Mouse (Mus musculus) heart, postnatal 10 days (tissue): Measurements from ENCODE around the gene Dcakd. TPM values are rescaled to one million over a fixed set of nuclear protein-coding genes. Genes with fewer than 3 reads are reported as not detected.
"Not testable (repeated sequence)": the region's sequence is repeated elsewhere in the genome, so short reads cannot be mapped to it uniquely, and the experiment has no call there.

Source experiments
- DNase-seq, 2 experiments: peaks; one replicate each; pipeline ENCODE4 v3.0.0; 2021
- intact Hi-C: fragments of 180-260 bp; cut with DNase I; formaldehyde crosslinking; loops from one replicate; pipeline ENCODE4 v1.15.1; 2025
- total RNA-seq, 2 experiments: library from RNA; stranded (reverse); gene quantifications; 2 replicates each; pipeline ENCODE4 v1.2.3; 2021

Dcakd gene
- total RNA-seq, 2 experiments from 2014 or later, result 62.5 to 70.5 TPM

DNA sequence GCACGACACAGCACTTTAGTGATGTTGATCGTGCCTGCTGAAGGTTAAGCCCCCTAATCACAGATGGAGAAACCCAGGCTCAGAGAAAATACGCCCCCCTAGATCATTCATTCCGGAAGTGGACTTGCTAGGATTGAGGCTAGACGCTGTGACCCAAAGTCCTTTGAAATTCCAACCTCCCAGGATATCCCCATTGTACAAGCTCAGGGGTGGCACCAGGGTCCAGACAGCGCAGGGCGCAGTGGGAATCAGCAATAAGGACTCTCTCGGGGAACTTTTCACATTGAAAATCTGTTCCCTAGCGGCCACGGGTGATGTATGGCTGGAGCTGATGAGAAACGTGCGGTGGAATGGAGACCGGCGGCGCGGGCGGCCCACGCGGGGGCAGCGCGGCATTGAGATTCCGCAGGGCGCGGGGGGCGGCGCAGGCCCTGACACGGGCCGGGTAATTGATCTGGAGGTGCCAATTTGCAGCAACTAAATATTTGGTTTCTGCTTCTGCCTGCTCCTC, 38.4 kb downstream of the Dcakd start:
- intact Hi-C loops, result loop anchor here (5.0 kb wide), 1 partner anchor 42 kb away; the partner anchor contains the start of gene C1ql1
- no peak for DNase-seq

DNA sequence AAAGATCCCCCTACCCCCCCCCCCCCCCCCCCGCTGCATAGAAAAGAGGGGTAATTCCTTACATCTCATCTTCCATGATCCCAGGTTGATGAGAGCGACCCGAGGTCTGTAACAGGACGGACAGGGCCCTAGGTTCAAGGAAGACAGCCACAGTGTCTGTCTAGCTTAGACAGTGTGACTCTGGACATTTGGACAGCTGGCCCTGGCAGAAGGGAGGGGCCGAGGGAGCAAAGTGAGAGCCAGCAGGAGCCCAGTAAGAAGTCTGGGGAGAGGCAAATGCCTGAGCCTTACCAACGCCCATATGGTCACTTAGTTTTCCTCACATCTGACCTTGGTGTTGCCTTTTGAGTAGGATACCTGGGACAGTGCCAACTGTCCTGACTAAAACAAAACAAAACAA, 43.0 kb downstream of the Dcakd start:
- intact Hi-C loops, result no loop called here
- DNase-seq, result no peak

DNA sequence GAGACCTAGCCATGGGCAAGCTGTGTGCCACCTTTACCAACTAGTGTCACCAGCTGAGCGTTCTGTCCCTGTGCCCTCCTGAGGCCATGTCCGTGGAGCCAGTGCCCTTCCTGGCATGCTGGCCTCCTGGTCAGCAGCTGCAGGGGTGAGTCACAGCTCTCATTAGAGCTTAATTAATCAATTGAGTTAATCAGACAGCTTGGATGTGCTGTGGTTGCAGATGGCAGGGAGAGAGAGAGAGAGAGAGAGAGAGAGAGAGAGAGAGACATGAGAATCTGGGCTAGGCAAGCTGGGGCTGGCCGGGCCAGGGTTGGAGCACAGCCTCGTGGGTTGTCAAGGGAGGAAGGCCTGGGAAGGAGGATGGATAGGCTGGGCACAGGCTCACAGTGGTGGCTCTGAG, 43.5 kb downstream of the Dcakd start:
- no peak for DNase-seq
- intact Hi-C loops, result no loop called here

DNA sequence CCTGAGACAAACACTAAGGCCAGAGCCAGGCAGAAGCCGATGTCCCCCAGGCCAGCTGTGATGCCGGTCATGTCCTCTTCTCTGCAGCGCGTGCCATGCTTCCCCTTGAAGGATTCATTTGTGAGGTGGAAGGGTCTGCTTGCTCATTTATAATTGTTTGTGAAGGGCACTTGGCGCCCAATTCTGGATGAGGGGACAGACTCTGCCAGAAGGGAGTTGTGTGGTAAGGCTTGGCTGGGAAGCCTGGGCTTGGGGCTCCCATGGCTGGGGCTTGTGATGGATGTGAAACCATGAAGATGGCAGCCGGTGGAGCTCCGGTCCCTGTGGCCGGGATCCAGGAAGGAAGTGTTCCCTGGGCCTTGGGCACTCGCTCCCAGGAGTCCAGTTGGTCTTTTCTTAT, 44.0 kb downstream of the Dcakd start:
- intact Hi-C loops, result no loop called here

DNA sequence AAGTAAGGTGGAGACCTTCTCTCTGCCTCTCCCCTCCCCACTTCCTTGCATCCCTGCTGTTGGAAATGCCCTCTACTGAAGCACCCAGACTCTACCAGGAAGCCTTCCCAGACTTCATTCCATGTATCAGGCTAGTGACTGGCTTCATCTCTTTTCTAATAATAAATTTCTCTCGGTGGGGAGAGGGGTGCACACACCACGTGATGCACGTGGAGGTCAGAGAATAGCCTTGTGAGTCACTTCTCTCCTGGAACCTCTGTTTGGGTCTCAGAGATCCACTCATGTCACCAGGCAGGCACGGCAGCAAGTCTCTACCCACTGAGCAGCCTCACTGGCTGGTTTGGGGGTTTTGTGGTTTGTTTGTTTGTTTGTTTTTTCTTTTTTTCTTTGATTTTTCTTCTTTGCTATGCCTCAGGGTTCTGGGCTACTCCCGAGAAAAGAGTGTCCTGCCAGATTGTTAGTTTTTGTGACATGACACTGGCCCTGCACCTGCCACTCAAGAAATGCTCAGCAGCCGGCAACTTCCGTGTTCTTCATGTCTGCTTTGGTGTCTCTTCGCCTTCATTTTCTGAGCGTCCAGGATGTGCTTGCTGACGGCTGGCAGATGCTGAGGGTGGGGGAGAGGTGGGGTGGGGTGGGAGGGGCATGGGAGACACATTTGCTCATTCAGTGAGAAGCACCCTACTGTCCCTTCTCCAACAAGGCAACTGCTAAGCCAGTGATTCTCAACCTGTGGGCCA, 46.8 kb downstream of the Dcakd start:
- no peak for DNase-seq
- intact Hi-C loops, result no loop called here

More for the DNA sequence above, 44.0 kb downstream of the Dcakd start:
- no peak for DNase-seq

DNA sequence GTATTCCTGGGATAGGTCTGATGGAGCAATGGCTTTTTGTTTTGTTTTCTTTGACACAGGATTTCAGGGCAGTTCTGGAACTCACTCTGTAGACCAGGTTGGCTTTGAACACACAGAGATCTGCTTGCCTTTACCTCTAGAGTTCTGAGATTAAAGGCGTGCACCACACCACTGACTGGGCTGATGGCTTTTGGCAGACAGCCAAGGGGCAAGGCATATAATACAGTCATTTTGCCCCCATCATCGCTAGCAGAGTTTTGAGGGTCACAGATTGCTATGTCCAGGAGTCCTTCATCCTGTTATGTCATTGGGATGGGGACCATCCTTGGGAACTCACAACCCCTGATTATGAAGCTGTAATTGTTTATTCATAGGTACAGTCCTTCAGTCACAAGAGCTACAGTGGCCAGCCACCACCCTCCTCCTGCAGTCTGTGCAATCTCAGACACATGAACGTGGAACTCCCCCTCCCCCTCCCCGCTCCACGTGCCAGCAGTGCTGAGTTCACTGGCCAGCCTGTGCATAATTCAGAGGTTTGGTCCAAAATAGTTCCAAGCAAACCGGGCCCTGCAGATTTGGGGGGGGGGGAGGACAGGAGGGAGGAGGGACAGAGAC, 50.0 kb downstream of the Dcakd start:
- DNase-seq, result peak; percentile 75

DNA sequence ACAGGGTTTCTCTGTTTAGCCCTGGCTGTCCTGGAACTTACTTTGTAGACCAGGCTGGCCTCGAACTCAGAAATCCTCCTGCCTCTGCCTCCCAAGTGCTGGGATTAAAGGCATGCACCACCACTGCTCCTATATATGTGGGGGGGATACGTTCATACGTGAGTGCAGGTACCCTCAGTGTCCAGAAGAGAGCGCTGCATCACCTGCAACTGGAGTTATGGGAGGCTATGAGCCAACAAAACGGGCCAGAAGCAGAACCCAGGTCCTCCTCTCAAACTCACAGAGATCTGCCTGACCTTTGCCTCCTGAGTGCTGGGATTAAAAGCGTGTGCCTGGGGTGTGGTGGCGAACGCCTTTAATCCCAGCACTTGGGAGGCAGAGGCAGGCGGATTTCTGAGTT, 52.2 kb downstream of the Dcakd start:
- intact Hi-C loops, DNase-seq: not testable (repeated sequence)

More for the DNA sequence above, 50.0 kb downstream of the Dcakd start:
- intact Hi-C loops, result no loop called here

DNA sequence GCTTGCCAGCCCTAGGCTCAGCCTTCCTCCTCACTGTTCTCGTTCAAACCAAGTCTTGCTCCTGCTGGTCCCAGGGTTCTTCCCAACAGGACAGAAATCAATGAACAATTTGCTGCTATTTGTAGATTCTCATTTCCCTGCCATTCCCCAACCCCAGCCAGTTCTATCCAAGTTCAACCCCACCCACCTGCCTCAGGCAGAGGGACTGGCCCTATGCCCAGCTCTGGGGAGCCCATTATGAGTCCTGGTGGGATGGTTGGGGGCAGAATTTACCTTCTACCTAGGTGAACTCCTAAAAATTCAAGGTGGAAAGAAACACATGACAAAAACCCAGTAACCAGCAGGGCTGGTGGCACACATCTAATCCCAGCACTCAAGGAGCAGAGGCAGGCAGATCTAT, 55.8 kb downstream of the Dcakd start:
- intact Hi-C loops, result no loop called here
- no peak for DNase-seq

DNA sequence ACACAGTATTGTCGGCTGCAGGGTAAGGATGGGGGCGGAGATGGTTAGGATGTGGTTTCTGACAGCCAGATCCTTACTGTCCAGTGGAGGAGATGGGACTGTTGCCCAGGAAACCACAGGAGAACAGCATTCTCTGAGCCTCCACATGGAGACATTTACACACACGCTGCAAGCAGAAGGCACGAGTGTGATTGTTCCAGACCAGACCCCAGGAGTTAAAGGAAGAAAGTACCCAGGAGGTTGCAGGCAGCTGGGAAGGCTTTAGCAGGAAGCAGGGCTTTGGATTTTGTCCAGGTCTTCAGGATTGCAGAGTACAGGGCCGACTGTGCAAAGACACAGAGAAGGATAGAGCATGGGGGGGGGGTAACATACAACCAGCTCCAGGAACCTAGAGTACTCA, 56.5 kb downstream of the Dcakd start:
- intact Hi-C loops, result no loop called here
- no peak for DNase-seq

DNA sequence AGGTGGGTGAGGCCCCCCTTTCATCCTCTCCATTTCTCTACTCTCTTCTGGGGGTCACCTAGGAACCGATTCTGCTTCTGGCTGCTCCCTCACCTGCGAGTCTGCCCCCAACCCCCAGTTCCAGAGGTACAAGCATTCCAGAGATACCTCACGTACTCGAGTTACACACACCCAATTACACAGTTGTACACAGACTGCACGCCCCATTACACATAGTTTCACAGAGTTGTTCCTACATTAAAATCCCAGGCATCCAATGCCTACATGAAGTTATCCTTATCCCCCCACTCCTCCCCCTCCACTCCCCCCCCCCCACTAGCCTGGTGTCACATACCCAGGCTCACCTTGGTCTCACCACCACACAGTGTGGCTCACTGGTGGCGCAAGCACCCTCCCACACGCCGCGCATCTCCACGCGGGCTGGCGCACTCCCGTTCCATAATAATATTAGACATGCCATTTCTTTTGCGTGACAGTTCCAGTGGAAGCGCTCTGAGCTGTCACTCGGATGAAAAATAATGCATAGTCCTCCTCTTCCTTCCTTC, 63.5 kb downstream of the Dcakd start:
- intact Hi-C loops, result no loop called here
- no peak for DNase-seq

DNA sequence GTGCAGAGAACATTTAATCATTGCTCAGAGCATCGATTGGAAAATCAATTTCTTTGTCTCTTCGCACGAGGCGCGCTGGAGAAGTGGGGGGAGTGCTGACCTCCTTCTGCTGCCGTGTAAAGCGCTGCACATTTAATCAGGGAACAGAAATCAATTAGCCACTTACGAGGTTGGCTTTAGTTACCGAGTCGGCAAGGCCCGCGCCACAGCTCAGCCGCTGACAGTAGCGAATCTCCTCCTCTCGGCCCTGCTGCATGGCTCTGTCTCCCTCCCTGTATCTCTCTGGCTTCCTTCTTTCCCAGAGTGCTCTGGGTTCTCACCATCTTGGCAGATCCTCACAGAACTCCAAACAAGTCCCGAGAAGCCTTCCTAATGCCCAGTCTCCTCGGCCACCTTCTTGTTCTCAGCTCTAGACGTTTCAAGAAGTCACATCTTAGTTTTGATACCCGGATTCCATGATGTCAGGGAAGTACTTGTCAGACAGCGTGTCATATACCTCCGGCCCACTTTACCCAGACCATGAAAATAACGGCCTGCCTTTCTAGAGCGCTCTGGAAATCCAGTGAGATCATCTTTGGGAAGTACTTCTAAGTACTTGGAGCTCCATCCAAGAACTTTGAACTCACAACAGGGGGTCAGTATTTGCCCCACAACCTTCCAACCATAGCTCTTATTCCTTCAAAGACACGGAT, 64.1 kb downstream of the Dcakd start:
- no peak for DNase-seq
- intact Hi-C loops, result no loop called here

DNA sequence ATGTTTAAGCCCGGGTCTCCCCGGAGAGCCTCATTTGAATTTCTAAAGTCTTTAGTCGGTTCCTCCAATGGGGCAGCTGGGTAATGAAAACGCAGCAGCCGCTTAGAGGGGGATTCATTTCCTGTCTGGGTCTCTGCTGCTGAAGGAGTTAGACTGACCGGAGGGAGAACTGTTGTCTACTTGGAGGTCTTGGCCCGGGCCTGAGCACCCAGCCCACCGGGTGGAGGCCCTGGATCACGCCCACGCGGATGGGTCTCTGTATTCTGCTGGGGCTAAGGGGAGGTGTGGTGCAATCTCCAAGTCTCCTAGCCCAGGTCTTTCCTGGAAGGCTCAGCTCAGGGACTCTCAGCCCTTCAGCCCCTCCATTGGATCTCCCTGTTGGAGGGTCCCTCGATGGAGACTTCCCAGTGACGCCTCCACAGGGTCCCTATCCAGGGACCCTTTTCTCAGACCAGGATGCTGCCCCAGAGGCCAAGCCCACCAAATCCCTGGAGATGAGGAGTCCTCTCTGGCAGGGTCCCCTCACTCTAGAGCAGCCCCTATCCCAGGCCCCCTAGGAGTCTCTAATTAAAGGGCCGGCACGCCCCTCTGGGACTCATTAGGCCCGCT, 64.8 kb downstream of the Dcakd start:
- intact Hi-C loops, result no loop called here

DNA sequence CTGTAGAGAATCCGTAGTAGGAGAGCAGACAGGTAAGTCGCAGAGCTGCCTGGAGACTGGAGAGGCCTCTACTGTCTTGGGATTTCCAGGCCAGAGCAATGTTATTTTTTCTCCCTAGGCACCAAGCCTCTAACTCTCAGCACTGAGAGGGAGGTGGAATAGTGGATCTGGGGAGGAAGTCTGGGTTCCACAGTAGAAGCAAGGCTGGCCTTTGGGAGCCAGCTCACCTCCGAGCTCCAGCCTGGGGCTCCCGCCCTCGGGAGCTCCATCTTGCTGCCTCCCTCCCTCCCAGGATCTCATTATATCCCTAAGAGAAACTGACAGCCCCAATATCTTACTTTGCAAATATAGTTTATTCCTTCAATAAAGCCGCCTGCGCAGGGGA, 65.3 kb downstream of the Dcakd start:
- DNase-seq, result no peak
- intact Hi-C loops, result no loop called here

More for the DNA sequence above, 64.8 kb downstream of the Dcakd start:
- DNase-seq, result no peak

DNA sequence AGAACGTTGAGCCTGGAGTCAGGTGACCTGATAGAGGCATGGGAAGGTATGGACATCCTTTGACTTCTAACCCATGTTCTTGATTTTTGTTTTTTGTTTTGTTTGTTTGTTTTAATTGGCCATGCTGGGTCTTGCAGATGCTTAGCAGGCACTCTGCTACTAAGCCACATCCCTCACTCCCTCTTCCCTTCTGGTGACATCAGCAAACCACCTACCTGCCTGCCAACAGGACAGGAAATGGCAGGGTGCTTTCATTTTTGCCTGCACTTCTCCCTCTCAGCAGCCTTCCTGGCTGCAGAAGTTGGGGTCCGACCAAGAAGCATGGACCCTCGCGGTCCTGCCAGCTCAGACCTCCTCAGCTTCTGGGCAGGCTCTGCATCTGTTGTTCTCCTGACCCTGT, 67.1 kb downstream of the Dcakd start:
- intact Hi-C loops, result no loop called here
- no peak for DNase-seq

DNA sequence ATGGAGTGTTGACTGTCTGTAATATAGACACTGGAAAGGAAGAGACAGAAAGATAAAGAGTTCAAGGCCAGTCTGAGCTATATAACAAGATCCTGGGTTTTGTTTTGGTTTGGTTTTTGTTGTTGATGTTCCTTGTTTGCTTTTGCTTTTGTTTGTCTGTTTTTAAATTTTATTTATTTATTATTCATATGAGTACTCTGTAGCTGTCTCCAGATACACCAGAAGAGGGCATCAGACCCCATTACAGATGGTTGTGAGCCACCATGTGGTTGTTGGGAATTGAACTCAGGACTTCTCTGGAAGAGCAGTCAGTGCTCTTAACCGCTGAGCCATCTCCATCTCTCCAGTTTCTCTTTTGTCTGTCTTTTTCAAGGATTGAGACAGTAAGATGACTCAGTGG, 69.3 kb downstream of the Dcakd start:
- intact Hi-C loops, result no loop called here
- DNase-seq, result no peak

DNA sequence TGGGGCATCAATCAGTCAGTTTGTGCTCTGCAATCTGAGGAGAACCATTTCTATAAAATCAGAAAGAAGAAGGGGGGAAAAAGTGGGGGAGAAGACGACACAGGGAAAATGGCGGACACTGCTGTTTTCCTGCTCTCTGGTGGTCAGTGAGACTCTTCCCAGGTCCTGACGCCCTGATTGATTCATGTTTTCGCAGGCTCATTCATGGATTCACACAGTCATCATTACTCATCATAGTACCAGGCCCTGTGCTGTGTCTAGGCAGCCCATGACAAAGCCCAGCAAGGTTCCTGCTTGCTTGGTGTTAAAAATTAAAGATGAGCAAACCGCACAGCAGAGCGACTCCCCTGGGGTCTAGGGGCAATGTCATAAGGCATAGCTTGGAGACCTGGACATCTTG, 69.7 kb downstream of the Dcakd start:
- DNase-seq, result no peak
- intact Hi-C loops, result no loop called here

DNA sequence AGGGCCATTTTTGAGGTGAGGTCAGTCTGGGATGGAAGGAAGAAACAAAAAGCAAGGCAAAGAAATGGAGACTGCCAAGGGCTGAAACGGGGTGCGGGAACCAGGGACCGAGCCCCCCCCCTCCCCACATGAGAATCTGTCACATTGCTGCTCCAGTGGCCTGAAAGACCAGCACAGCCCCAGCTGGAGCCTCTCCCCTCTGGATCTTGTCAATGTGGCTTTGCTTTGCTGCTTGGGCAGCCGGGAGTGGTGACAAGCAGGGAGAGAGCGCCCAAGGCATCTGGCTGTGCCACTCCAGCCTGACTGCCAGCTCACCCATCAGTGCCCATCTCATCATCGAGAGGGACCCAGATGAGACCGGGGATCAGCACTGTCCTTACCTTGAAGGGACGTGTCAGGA, 70.4 kb downstream of the Dcakd start:
- intact Hi-C loops, result no loop called here

DNA sequence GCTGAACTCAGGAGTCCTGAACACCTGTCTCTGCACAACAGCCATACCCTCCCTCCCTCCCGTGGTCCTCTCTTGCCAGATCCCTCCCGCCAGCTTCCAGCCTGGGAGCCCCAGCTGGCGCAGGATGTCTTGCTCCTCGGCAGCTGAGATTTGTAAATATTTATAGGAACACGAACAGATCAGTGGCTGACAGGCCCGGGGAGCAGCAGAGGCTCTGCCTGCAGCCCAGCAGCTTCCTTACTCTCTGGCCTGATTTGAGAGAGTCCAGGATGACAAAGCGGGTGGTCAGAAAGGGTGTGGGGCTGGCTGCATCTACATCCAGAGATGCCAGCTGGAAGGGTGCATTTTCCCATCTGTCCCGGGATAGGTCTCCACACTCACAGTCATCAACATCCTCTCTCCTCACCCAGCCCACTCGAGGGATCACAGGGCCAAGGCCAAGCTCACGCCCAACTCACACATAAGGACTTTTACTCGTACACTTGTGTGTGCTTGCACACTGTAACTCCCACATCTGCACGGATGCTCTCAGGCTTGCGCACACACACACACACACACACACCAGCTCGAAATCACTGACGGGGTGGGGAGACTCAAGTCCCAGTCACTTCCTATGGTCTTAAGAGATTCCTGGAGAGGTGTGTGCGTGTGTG, 71.0 kb downstream of the Dcakd start:
- intact Hi-C loops, result no loop called here
- DNase-seq, result peak; percentile 53 to 69

More for the DNA sequence above, 70.4 kb downstream of the Dcakd start:
- DNase-seq, result no peak

DNA sequence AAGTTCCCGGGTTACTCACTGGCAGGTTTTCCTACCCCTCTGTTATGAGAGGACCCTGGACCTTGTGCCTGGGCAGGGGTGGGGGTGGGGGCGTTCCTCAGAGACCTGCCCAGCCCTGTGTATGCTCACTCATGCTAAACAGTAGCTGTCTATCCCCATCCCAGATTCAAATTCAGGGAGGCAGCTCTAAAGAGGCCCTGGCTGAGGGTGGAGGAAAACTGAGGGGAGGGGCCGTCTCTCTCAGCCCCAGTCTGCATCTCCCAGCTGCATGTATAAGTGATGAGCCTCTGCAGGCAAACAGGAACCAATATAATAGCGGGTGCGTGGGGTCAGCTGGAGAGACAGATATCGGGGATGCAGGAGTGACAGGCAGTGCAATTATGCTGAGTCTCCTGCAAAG, 75.2 kb downstream of the Dcakd start:
- intact Hi-C loops, result no loop called here
- no peak for DNase-seq
